ENCODE assay signal across 19 mouse cellular contexts in genomic region chr2:166694616-166695015, GRCm38 (mm10). TPM values are rescaled to one million over a fixed set of nuclear protein-coding genes. Genes with fewer than 3 reads are reported as not detected.
DNase-seq lines count a peak whose midpoint lies in the region; ATAC-seq and TF ChIP-seq lines count a peak whose summit lies in the region.
"Had no signal": no experiment of that assay in that cellular context is flagged by ENCODE, and none has a peak within 500 bp of the region (broad histone marks: within the 10 kb centered on the region; RNA-seq: fewer than 3 reads in every experiment).

No protein-coding gene starts in this region.

- H3K4me1 ChIP-seq in stomach, postnatal 0 days (replicated peaks; ENCODE audit: control insufficient read depth, insufficient read depth) = no peaks in the 10 kb centered on the region
- peaks cover 3% of the 10 kb centered on the region; the same call in 1 of the 2 replicates for H3K4me1 ChIP-seq in midbrain, postnatal 0 days (ENCODE audit: insufficient read depth, low read length)
- H3K4me1 ChIP-seq: lung, embryonic 15.5 days had no signal

- peak; percentile 73 for ATAC-seq in megakaryocyte progenitor cell, adult 5-6 weeks (replicated peaks; ENCODE audit: poor library complexity)
- ATAC-seq in stomach, postnatal 0 days (ENCODE audit: low FRiP score, low TSS enrichment) = no peak
- no peak for ATAC-seq in midbrain, postnatal 0 days (ENCODE audit: low FRiP score)
- ATAC-seq: intestine, embryonic 16.5 days; midbrain, embryonic 15.5 days had no signal

- H3K36me3 ChIP-seq in stomach, postnatal 0 days (ENCODE audit: control insufficient read depth, insufficient read depth, low read length) = no peaks in the 10 kb centered on the region
- H3K36me3 ChIP-seq in midbrain, postnatal 0 days (ENCODE audit: insufficient read depth, low read length) = no peaks in the 10 kb centered on the region
- H3K36me3 ChIP-seq: G1E; lung, embryonic 15.5 days; midbrain, embryonic 15.5 days had no signal

- H3K9ac ChIP-seq in stomach, postnatal 0 days (ENCODE audit: low read length) = no peak overlapping the region
- H3K9ac ChIP-seq in midbrain, postnatal 0 days (replicated peaks; ENCODE audit: low read length, poor library complexity, severe bottlenecking) = no peak overlapping the region
- H3K9ac ChIP-seq: hindbrain, embryonic 14.5 days; limb, embryonic 12.5 days; lung, embryonic 15.5 days; midbrain, embryonic 15.5 days had no signal

- 90% methylated on average over 2 of the region's 2 CpGs for WGBS in stomach, postnatal 0 days
- 92% methylated on average over 2 of the region's 2 CpGs for WGBS in midbrain, postnatal 0 days

- peak; percentile 12 for DNase-seq in A20 (ENCODE audit: low read depth, low spot score)
- peak; percentile 43 for DNase-seq in WW6 (ENCODE audit: low read depth, low spot score)
- peak; percentile 62 for DNase-seq in induced T-regulatory cell, adult 2 months (ENCODE audit: low read depth)
- no peak for DNase-seq in layer of hippocampus, postnatal 14 days (ENCODE audit: low spot score in 2 of 2)
- DNase-seq in stomach, postnatal 0 days (ENCODE audit: low spot score) = no peak
- DNase-seq in midbrain, postnatal 0 days (ENCODE audit: low spot score) = no peak
- DNase-seq: adrenal gland, postnatal 10 days; cerebellum, adult 2 months; heart, postnatal 10 days; thymus, postnatal 4 days had no signal

- TF ChIP-seq CTCF in stomach, postnatal 0 days (IDR thresholded peaks at IDR 0.05; ENCODE audit: low read depth) = no peak
- no peak for TF ChIP-seq CTCF in midbrain, postnatal 0 days (IDR thresholded peaks at IDR 0.05)

- H3K4me2 ChIP-seq in stomach, postnatal 0 days (replicated peaks; ENCODE audit: low read depth) = no peak overlapping the region
- no peak overlapping the region for H3K4me2 ChIP-seq in midbrain, postnatal 0 days (ENCODE audit: low read depth, low read length, poor library complexity, severe bottlenecking)
- H3K4me2 ChIP-seq: hindbrain, embryonic 14.5 days; limb, embryonic 12.5 days; lung, embryonic 15.5 days; midbrain, embryonic 15.5 days had no signal

- TF ChIP-seq EP300 in stomach, postnatal 0 days (optimal IDR thresholded peaks at IDR 0.05) = no peak

- no peaks in the 10 kb centered on the region for H3K27me3 ChIP-seq in stomach, postnatal 0 days (ENCODE audit: control insufficient read depth, insufficient read depth, low read length)
- no peaks in the 10 kb centered on the region for H3K27me3 ChIP-seq in midbrain, postnatal 0 days (ENCODE audit: insufficient read depth, low read length)
- H3K27me3 ChIP-seq: limb, embryonic 12.5 days; lung, embryonic 15.5 days; midbrain, embryonic 15.5 days had no signal

- H3K27ac ChIP-seq in stomach, postnatal 0 days (replicated peaks) = no peak overlapping the region
- no peak overlapping the region for H3K27ac ChIP-seq in midbrain, postnatal 0 days (ENCODE audit: low read depth, low read length)
- H3K27ac ChIP-seq: heart, embryonic 10.5 days; hindbrain, embryonic 14.5 days; limb, embryonic 12.5 days; lung, embryonic 15.5 days; macrophage; midbrain, embryonic 15.5 days had no signal

- H3K9me3 ChIP-seq in stomach, postnatal 0 days (ENCODE audit: control insufficient read depth, low read length) = no peaks in the 10 kb centered on the region
- H3K9me3 ChIP-seq in midbrain, postnatal 0 days (ENCODE audit: low read length) = no peaks in the 10 kb centered on the region
- H3K9me3 ChIP-seq: G1E; heart, embryonic 10.5 days; lung, embryonic 15.5 days; midbrain, embryonic 15.5 days had no signal

- H3K4me3 ChIP-seq in stomach, postnatal 0 days (ENCODE audit: low read depth, low read length) = no peak overlapping the region
- H3K4me3 ChIP-seq in midbrain, postnatal 0 days (ENCODE audit: low read depth, low read length) = no peak overlapping the region
- H3K4me3 ChIP-seq: heart, embryonic 10.5 days; limb, embryonic 12.5 days; lung, embryonic 15.5 days; midbrain, embryonic 15.5 days had no signal

RNA-seq across cellular contexts. Expression of gene Prex1, which starts 19.0 kb away (rescaled TPM):
- 18.9 and 22.3 TPM in 2 replicates for total RNA-seq in megakaryocyte progenitor cell, adult 5-6 weeks (2015)
- total RNA-seq in megakaryocyte progenitor cell, adult 5-6 weeks (2017) = 16.4 and 18.2 TPM in 2 replicates
- total RNA-seq in layer of hippocampus, postnatal 14 days (2021) = 10 to 100 TPM; 88.0 to 89.3 TPM
- polyA plus RNA-seq in stomach, postnatal 0 days (2015; fragmentation: Nextera tagmentation; extraction: Ambion mirVana) = 12.0 and 12.8 TPM in 2 replicates
- 37.1 and 53.8 TPM in 2 replicates for total RNA-seq in midbrain, postnatal 0 days (2014; rRNA removed)
- 17.4 and 18.0 TPM in 2 replicates for polyA plus RNA-seq in midbrain, postnatal 0 days (2015; fragmentation: Nextera tagmentation; extraction: Ambion mirVana)

Comparison
In these comparisons a context has a peak if more than half of its experiments do, and no peak if none do; other contexts are left out.
1. DNase-seq: peak in A20 (single experiment), WW6 (single experiment) and induced T-regulatory cell, adult 2 months (single experiment); none in layer of hippocampus, postnatal 14 days (0 of 2), stomach, postnatal 0 days (single experiment) and midbrain, postnatal 0 days (single experiment).